Mouse (Mus musculus) heart, embryonic 14.5 days (tissue): ENCODE measurements around the gene Medag. TPM values are rescaled to one million over a fixed set of nuclear protein-coding genes. Genes with fewer than 3 reads are reported as not detected.

ENCODE experiments used
- ATAC-seq: fragments of 200-750 bp; cut with Nextera tagmentation; 2 replicates; pipeline ENCODE4 v1.8.0; 2017; ENCODE audit warnings: low read depth, moderate TSS enrichment; ENCODE audit not compliant: insufficient number of reproducible peaks, insufficient read depth, low FRiP score
- H3K27ac ChIP-seq, 2 experiments: fragments of 200-500 bp in 1 of 2; fragments of 300-500 bp in 1 of 2; sonication (generic) in 1 of 2; replicated peaks in 1 of 2; 2 replicates each; pipeline ENCODE4 v1.5.1; 2012 to 2014; ENCODE audit warnings: low read depth in 2 of 2, low read length in 2 of 2, control low read depth in 1 of 2, mild to moderate bottlenecking in 1 of 2, mixed read lengths in 1 of 2; ENCODE audit not compliant: control insufficient read depth in 1 of 2, insufficient read depth in 1 of 2
- H3K27me3 ChIP-seq: fragments of 300-500 bp; sonication (generic); 2 replicates; pipeline ENCODE4 v1.6.1; 2014; ENCODE audit warnings: mild to moderate bottlenecking, low read length, control low read depth; ENCODE audit not compliant: control insufficient read depth, insufficient read depth
- H3K36me3 ChIP-seq: fragments of 300-500 bp; sonication (generic); 2 replicates; pipeline ENCODE4 v1.6.1; 2014; ENCODE audit warnings: mild to moderate bottlenecking, control low read depth, low read length, mixed read lengths; ENCODE audit not compliant: control insufficient read depth, insufficient read depth
- H3K4me1 ChIP-seq, 2 experiments: fragments of 200-500 bp in 1 of 2; fragments of 300-500 bp in 1 of 2; sonication (generic) in 1 of 2; 2 replicates each; pipeline ENCODE4 v1.6.1; 2012 to 2014; ENCODE audit warnings: low read length in 2 of 2, control low read depth in 1 of 2, mixed read lengths in 1 of 2; ENCODE audit not compliant: control insufficient read depth in 2 of 2, insufficient read depth in 2 of 2
- H3K4me2 ChIP-seq: fragments of 300-500 bp; sonication (generic); 2 replicates; pipeline ENCODE4 v1.6.1; 2014; ENCODE audit warnings: mild to moderate bottlenecking, low read length
- H3K4me3 ChIP-seq, 2 experiments: fragments of 200-500 bp in 1 of 2; fragments of 300-500 bp in 1 of 2; sonication (generic) in 1 of 2; 2 replicates each; pipeline ENCODE4 v1.5.1; 2012 to 2014; ENCODE audit warnings: low read length in 2 of 2, mild to moderate bottlenecking in 2 of 2, control low read depth in 1 of 2, low read depth in 1 of 2, moderate library complexity in 1 of 2; ENCODE audit not compliant: control insufficient read depth in 1 of 2, insufficient read depth in 1 of 2
- H3K9ac ChIP-seq: fragments of 300-500 bp; sonication (generic); 2 replicates; pipeline ENCODE4 v1.6.1; 2014; ENCODE audit warnings: mild to moderate bottlenecking, low read length
- H3K9me3 ChIP-seq: fragments of 300-500 bp; sonication (generic); 2 replicates; pipeline ENCODE4 v1.6.1; 2016; ENCODE audit warnings: low read length, control low read depth; ENCODE audit not compliant: control insufficient read depth
- WGBS: fragments of 180-500 bp; shearing (Covaris S2); extraction: QIAGEN DNeasy Blood & Tissue Kit; methylation state at CpG from one replicate; pipeline ENCODE4 v1.1.7; 2014; 5-methylcytosine and 5-hydroxymethylcytosine counted together
- polyA plus RNA-seq: library from polyadenylated mRNA; unstranded; fragments of >200 nt; fragmentation: Nextera tagmentation; extraction: Ambion mirVana; gene quantifications from 2 replicates; pipeline ENCODE4 v1.2.1, GENCODE M21; 2014

Medag gene
- polyA plus RNA-seq, 1 experiment from 2014 or later, result 2.2 TPM

DNA sequence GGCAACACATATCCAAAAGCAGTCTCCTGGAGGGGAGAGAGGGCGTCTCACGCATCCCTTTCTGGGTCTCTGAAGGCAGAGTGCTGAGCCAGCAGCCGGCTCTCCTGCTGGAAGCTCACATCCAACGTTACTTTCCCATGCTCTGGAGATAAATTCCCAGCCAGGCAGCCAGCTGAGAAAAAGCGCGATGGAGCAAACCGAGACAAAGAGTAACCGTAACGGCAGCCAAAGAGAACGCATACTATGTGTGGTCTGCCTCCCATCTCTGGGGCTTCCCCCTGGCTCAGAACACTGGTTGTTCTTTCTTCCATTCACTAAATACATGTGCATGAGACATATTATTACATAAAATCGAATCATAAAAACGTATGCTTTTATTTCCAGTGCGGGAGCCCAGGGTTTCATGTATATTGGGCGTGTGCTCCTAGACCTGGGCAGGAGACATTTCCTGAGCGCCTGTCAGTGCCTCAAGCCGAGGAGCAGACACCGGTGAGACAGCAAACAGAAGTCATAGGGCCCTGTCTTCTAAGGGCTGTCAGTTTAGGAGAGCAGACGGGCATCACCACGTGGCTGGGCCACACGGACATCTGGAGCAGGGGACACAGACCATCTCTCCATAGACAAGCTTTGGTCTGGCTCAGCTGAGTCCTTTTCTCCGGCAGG lies 42.0 kb upstream of the Medag start:
- WGBS, result 47% methylated on average over 21 of the region's 21 CpGs
- H3K27me3 ChIP-seq, result no peaks in the 10 kb centered on the region
- peaks cover 37 to 42% of the 10 kb centered on the region in 2 experiments for H3K4me1 ChIP-seq
- H3K36me3 ChIP-seq, result no peaks in the 10 kb centered on the region
- H3K4me3 ChIP-seq, result no peak overlapping the region
- no peak overlapping the region; a peak in 1 of 4 replicates for H3K27ac ChIP-seq
- H3K9me3 ChIP-seq, result no peaks in the 10 kb centered on the region
- H3K4me2 ChIP-seq, result 0 out of 2 replicates have a peak overlapping the region, but pooled peaks have one; percentile 28
- no peak overlapping the region for H3K9ac ChIP-seq
- no peak for ATAC-seq

GRCm38 (mm10) chr5:149372018-149372417 lies 39.5 kb upstream of the Medag start:
- no peak overlapping the region for H3K27ac ChIP-seq
- no peaks in the 10 kb centered on the region for H3K36me3 ChIP-seq
- H3K4me1 ChIP-seq, result peaks cover 43 to 59% of the 10 kb centered on the region in 2 experiments
- H3K9me3 ChIP-seq, result no peaks in the 10 kb centered on the region
- H3K9ac ChIP-seq, result no peak overlapping the region
- no peaks in the 10 kb centered on the region for H3K27me3 ChIP-seq
- H3K4me2 ChIP-seq, result no peak overlapping the region
- 81% methylated on average over 8 of the region's 8 CpGs for WGBS
- H3K4me3 ChIP-seq, result no peak overlapping the region
- no peak for ATAC-seq

- 4% methylated on average over 9 of the region's 9 CpGs for WGBS
- Histone ChIP-seq H3K9ac (no peak overlapping the region), H3K36me3 (no peaks in the 10 kb centered on the region), H3K4me1 (peaks cover 45 to 60% of the 10 kb centered on the region in 2 experiments), H3K27me3 (no peaks in the 10 kb centered on the region), H3K9me3 (no peaks in the 10 kb centered on the region), H3K4me2 (0 out of 2 replicates have a peak overlapping the region, but pooled peaks have one; percentile 1), H3K27ac (peak overlapping the region; percentile 18 to 20; a peak in 3 of 4 replicates), H3K4me3 (no peak overlapping the region)
- ATAC-seq, result peak; percentile 57
Observed at GRCm38 (mm10) chr5:149373224-149373623, 38.3 kb upstream of the Medag start.

DNA sequence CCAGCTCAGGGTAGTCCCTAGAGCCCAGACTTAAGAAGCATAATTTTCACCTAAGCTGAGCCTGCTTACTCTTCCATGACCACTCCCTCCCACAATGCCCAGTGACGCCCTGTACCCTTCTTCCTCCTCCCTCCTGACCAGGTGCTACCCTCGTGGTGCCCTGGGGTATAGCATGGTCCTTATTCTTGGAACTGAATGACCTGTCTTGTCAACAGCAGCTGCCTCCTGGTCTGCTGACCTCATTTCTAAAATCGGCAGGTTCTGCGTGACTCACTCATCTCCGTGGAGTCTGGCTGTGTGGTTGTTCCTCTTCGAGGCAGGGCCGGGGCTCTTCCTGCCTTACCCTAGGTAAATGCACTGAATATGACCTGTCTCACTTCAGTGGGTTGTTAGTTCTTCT lies 37.5 kb upstream of the Medag start:
- no peak overlapping the region for H3K9ac ChIP-seq
- no peaks in the 10 kb centered on the region for H3K9me3 ChIP-seq
- H3K27ac ChIP-seq, result peak overlapping the region in 1 of 2 experiments; percentile 15; a peak in 1 of 4 replicates
- H3K36me3 ChIP-seq, result no peaks in the 10 kb centered on the region
- no peak overlapping the region for H3K4me2 ChIP-seq
- H3K4me1 ChIP-seq, result peaks cover 38 to 54% of the 10 kb centered on the region in 2 experiments
- ATAC-seq, result no peak
- H3K27me3 ChIP-seq, result no peaks in the 10 kb centered on the region
- no peak overlapping the region for H3K4me3 ChIP-seq
- WGBS, result 18% methylated on average over 7 of the region's 7 CpGs

DNA sequence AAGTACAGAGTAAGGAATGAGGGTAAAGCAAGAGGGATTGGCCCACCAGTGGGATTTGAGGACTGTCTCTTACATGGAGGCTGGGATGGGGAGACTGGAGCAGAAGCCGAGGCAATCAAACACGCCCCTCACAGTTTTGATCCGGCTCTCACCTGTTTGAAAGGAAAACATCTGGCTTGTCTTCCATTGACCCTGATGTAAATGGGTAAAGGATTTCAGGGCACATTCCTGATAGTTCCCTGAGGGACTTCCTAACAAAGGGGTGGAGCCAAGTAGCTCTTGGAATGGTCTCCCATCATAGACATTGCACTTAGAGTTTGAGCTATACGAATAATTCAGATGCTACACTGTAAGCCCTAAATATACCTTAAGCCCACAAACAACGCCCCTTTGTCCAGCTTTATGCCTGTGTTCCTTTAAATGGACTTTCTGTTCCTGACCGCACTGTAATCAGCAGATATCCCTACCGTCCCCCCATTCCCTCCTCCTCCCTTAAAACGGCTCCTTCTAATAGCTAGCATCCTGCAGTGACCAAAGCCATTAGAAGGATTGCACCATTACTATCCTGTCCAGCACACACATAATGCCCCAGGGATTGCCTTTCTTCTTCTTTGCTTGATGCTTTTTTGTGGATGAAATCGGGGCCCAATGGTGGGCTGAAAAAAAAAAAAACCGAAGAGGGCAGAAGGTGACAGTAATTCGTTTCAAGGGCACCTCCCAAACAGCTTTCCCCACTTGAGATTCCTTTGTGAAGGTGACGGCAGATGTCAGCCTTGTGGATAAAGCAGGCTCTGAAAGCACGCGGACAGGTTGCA lies 36.3 kb upstream of the Medag start:
- H3K9ac ChIP-seq, result peak overlapping the region; percentile 10; the same call in 1 of the 2 replicates
- 34% methylated on average over 14 of the region's 14 CpGs for WGBS
- H3K4me3 ChIP-seq, result no peak overlapping the region
- peaks cover 37 to 50% of the 10 kb centered on the region in 2 experiments for H3K4me1 ChIP-seq
- ATAC-seq, result no peak
- peak overlapping the region; percentile 53 for H3K4me2 ChIP-seq
- H3K27me3 ChIP-seq, result no peaks in the 10 kb centered on the region
- no peaks in the 10 kb centered on the region for H3K36me3 ChIP-seq
- H3K9me3 ChIP-seq, result no peaks in the 10 kb centered on the region
- peak overlapping the region; percentile 6 to 47; a peak in 2 of 4 replicates for H3K27ac ChIP-seq

DNA sequence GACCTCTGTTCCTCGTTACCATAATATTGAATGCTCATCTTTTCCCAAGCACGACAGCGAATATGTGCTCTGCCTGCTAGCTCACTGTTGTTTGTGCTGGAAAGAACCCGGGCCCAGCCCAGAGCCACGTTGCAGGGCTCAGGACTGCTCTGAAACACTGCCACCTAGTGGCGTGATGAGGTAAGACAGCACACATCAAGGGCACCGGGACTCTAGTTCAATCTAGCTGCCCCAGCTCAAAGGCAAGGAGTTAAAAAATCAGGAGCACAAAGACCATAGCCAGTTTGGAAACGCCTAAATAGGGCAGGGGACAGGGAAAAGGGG lies 35.7 kb upstream of the Medag start:
- WGBS, result under 1% methylated on average over 8 of the region's 8 CpGs
- no peak for ATAC-seq
- Histone ChIP-seq H3K9ac (peak overlapping the region; percentile 10; the same call in 1 of the 2 replicates), H3K27ac (peak overlapping the region; percentile 6 to 47; a peak in 2 of 4 replicates), H3K4me2 (peak overlapping the region; percentile 53), H3K36me3 (no peaks in the 10 kb centered on the region), H3K4me1 (peaks cover 39 to 50% of the 10 kb centered on the region in 2 experiments), H3K4me3 (no peak overlapping the region), H3K27me3 (no peaks in the 10 kb centered on the region), H3K9me3 (no peaks in the 10 kb centered on the region)

DNA sequence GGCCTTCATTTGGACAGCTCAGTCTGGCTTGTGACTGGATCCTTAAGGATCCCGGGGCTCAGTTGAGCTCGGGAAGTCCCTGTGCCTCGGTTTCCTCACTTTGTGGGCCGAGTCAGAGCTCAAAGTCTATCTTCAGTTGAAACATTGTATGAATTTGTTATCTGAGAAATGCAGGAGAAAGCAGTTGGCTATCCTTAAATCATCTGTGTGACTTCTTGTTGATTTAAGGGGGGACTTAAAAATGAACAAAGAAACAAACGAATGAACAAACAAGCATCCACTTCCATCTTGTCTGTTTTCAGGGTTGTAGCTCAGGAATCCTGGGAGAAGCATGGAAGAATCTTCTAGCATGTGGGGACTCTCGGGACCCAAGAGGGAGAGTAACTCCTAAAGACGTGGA lies 35.2 kb upstream of the Medag start:
- Histone ChIP-seq H3K4me1 (peaks cover 39 to 50% of the 10 kb centered on the region in 2 experiments), H3K27ac (peak overlapping the region in 1 of 2 experiments; percentile 19; a peak in 1 of 4 replicates), H3K36me3 (no peaks in the 10 kb centered on the region), H3K27me3 (no peaks in the 10 kb centered on the region), H3K9me3 (no peaks in the 10 kb centered on the region), H3K4me2 (peak overlapping the region; percentile 53; the same call in 1 of the 2 replicates), H3K9ac (no peak overlapping the region; the same call in 1 of the 2 replicates), H3K4me3 (no peak overlapping the region)
- 67% methylated on average over 7 of the region's 7 CpGs for WGBS
- no peak for ATAC-seq
